Mouse (Mus musculus) midbrain, embryonic 14.5 days (tissue): ENCODE measurements at regions not wholly inside any gene's neighbourhood (a gene's known extent, or its start where the extent isn't known, plus 50 kb on each side); places are given as distances from the start of the nearest gene placed in this dataset.

Experiments used
- ATAC-seq: fragments of 200-750 bp; cut with Nextera tagmentation; 2 replicates; pipeline ENCODE4 v1.8.0; 2017; ENCODE audit warnings: moderate number of reproducible peaks, moderate library complexity; ENCODE audit not compliant: low FRiP score, low TSS enrichment
- DNase-seq: peaks from one replicate; pipeline ENCODE4 v3.0.0-alpha.2; 2015
- H3K27ac ChIP-seq: fragments of 300-500 bp; sonication (generic); replicated peaks from 2 replicates; pipeline ENCODE4 v1.5.1; 2014; ENCODE audit warnings: mild to moderate bottlenecking, low read depth, low read length, moderate library complexity
- H3K27me3 ChIP-seq: fragments of 300-500 bp; sonication (generic); 2 replicates; pipeline ENCODE4 v1.6.1; 2014; ENCODE audit warnings: low read length, control low read depth, mixed read lengths; ENCODE audit not compliant: control insufficient read depth, insufficient read depth
- H3K36me3 ChIP-seq: fragments of 300-500 bp; sonication (generic); 2 replicates; pipeline ENCODE4 v1.6.1; 2014; ENCODE audit warnings: low read length, control low read depth; ENCODE audit not compliant: control insufficient read depth, insufficient read depth
- H3K4me1 ChIP-seq: fragments of 300-500 bp; sonication (generic); 2 replicates; pipeline ENCODE4 v1.6.1; 2014; ENCODE audit warnings: mild to moderate bottlenecking, antibody characterized with exemption, low read length, control low read depth; ENCODE audit not compliant: control insufficient read depth, insufficient read depth
- H3K4me2 ChIP-seq: fragments of 300-500 bp; sonication (generic); 2 replicates; pipeline ENCODE4 v1.6.1; 2014; ENCODE audit warnings: mild to moderate bottlenecking, low read length, moderate library complexity
- H3K4me3 ChIP-seq: fragments of 300-500 bp; sonication (generic); replicated peaks from 2 replicates; pipeline ENCODE4 v1.5.1; 2014; ENCODE audit warnings: low read depth, low read length
- H3K9ac ChIP-seq: fragments of 300-500 bp; sonication (generic); replicated peaks from 2 replicates; pipeline ENCODE4 v1.6.1; 2014; ENCODE audit warnings: mild to moderate bottlenecking, low read length, moderate library complexity
- H3K9me3 ChIP-seq: fragments of 300-500 bp; sonication (generic); 2 replicates; pipeline ENCODE4 v1.6.1; 2016; ENCODE audit warnings: low read length, control low read depth, mixed read lengths; ENCODE audit not compliant: control insufficient read depth
- WGBS: fragments of 180-500 bp; shearing (Covaris S2); extraction: QIAGEN DNeasy Blood & Tissue Kit; methylation state at CpG from one replicate; pipeline ENCODE4 v1.1.7; 2014; 5-methylcytosine and 5-hydroxymethylcytosine counted together

DNA sequence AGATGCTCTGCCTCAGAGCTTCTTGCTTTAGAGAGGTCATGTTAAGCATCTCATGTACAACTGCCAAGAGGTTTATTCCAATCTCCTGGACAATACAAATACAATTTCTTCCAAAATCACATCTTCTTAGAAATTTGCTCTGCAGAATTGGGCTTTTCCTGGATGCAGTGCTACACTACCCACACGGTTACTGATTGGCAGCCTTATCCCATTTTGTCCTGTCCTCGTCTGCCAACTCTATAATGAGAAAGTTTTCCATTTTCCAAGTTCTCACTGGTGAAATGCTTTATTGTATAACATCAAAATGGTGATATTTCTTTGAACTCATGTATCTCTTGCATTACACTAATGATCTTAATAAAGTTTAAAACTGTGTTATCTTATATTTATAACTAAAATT, 282.1 kb upstream of the Slitrk3 start:
- ATAC-seq, result no peak

DNA sequence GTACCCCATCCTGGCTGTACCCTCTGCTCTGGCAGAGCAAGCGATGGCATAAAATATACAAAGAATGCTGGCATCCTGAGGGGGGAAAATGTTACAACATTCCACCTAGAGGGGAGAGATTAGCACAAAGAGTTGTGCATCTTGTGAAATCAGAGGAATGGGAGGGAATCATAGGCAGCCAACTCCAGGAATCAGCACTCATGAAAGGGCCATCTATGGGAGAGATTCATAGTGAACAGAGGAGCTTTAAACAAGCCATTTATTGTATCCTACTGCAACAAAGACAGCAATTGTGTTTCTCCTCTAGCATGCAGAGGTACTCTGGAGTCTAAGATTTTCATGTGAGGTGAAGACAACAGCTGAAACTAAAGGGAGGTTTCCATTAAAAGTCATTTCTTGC, 265.6 kb upstream of the Slitrk3 start:
- ATAC-seq (no peak), DNase-seq (no peak)
- WGBS, result 93% methylated on average over 1 of the region's 1 CpGs
- H3K4me3 ChIP-seq, result no peak overlapping the region
- H3K36me3 ChIP-seq, result no peaks in the 10 kb centered on the region
- no peak overlapping the region for H3K4me2 ChIP-seq
- H3K9ac ChIP-seq, result no peak overlapping the region
- H3K9me3 ChIP-seq, result no peaks in the 10 kb centered on the region
- H3K27ac ChIP-seq, result no peak overlapping the region
- no peaks in the 10 kb centered on the region for H3K4me1 ChIP-seq
- H3K27me3 ChIP-seq, result no peaks in the 10 kb centered on the region

More for the DNA sequence above, 282.1 kb upstream of the Slitrk3 start:
- Histone ChIP-seq H3K9ac (no peak overlapping the region), H3K36me3 (no peaks in the 10 kb centered on the region), H3K27me3 (no peaks in the 10 kb centered on the region), H3K4me3 (no peak overlapping the region), H3K4me2 (no peak overlapping the region), H3K4me1 (no peaks in the 10 kb centered on the region), H3K27ac (no peak overlapping the region), H3K9me3 (no peaks in the 10 kb centered on the region)
- 80% methylated on average over 2 of the region's 2 CpGs for WGBS
- no peak for DNase-seq
